Mouse (Mus musculus): ENCODE results near the gene Mtf2.

GRCm38 (mm10) chr5:108021346-108021745 lies 44.1 kb upstream of the Mtf2 start:
- no peak for TF ChIP-seq CTCF (IDR thresholded peaks at IDR 0.05; ENCODE audit: low read depth, low read length)
- no peak for TF ChIP-seq TAL1 (conservative IDR thresholded peaks at IDR 0.05; ENCODE audit: low read depth, low read length)
- no peak for TF ChIP-seq GATA1 (IDR thresholded peaks at IDR 0.05; ENCODE audit: borderline replicate concordance, low read length)
